Mouse (Mus musculus) heart, postnatal 0 days (tissue): ENCODE measurements around the gene Cct5. TPM values are rescaled to one million over a fixed set of nuclear protein-coding genes. Genes with fewer than 3 reads are reported as not detected.

Experiments
- ATAC-seq: fragments of 200-750 bp; cut with Nextera tagmentation; 2 replicates; pipeline ENCODE4 v1.8.0; 2017; ENCODE audit warnings: low read depth, moderate number of reproducible peaks, moderate library complexity; ENCODE audit not compliant: insufficient read depth
- DNase-seq: peaks from one replicate; pipeline ENCODE4 v3.0.0-alpha.2; 2016; ENCODE audit warnings: low spot score
- H3K27ac ChIP-seq: fragments of 300-500 bp; sonication (generic); 2 replicates; pipeline ENCODE4 v1.5.1; 2014; ENCODE audit warnings: low read depth, mild to moderate bottlenecking
- H3K27me3 ChIP-seq: fragments of 300-500 bp; sonication (generic); 2 replicates; pipeline ENCODE4 v1.6.1; 2014; ENCODE audit warnings: low read length, mixed read lengths; ENCODE audit not compliant: control insufficient read depth, insufficient read depth
- H3K36me3 ChIP-seq: fragments of 300-500 bp; sonication (generic); replicated peaks from 2 replicates; pipeline ENCODE4 v1.6.1; 2014; ENCODE audit warnings: low read length, mixed read lengths; ENCODE audit not compliant: control insufficient read depth, insufficient read depth
- H3K4me1 ChIP-seq: fragments of 300-500 bp; sonication (generic); 2 replicates; pipeline ENCODE4 v1.6.1; 2014; ENCODE audit warnings: antibody characterized with exemption; ENCODE audit not compliant: control insufficient read depth, insufficient read depth
- H3K4me2 ChIP-seq: fragments of 300-500 bp; sonication (generic); 2 replicates; pipeline ENCODE4 v1.6.1; 2014; ENCODE audit warnings: low read depth, mild to moderate bottlenecking, low read length, moderate library complexity
- H3K4me3 ChIP-seq: fragments of 300-500 bp; sonication (generic); 2 replicates; pipeline ENCODE4 v1.5.1; 2014; ENCODE audit warnings: low read depth, low read length
- H3K9ac ChIP-seq: fragments of 300-500 bp; sonication (generic); replicated peaks from 2 replicates; pipeline ENCODE4 v1.6.1; 2014; ENCODE audit warnings: low read depth, low read length, mixed read lengths
- H3K9me3 ChIP-seq: fragments of 300-500 bp; sonication (generic); replicated peaks from 2 replicates; pipeline ENCODE4 v1.6.1; 2016; ENCODE audit warnings: low read length; ENCODE audit not compliant: control insufficient read depth
- CTCF ChIP-seq: IDR thresholded peaks from 2 replicates; pipeline ENCODE4 v1.5.1; 2016; ENCODE audit warnings: antibody characterized with exemption, control low read depth, low read depth
- EP300 ChIP-seq: IDR thresholded peaks from 2 replicates; pipeline ENCODE4 v1.6.1; 2016; ENCODE audit warnings: antibody characterized with exemption, low read depth
- WGBS: fragments of 180-500 bp; shearing (Covaris S2); extraction: QIAGEN DNeasy Blood & Tissue Kit; methylation state at CpG from one replicate; pipeline ENCODE4 v1.1.7; 2014; 5-methylcytosine and 5-hydroxymethylcytosine counted together
- polyA plus RNA-seq: library from polyadenylated mRNA; unstranded; fragments of >200 nt; fragmentation: Nextera tagmentation; extraction: Ambion mirVana; gene quantifications from 2 replicates; pipeline ENCODE4 v1.2.1, GENCODE M21; 2015
- total RNA-seq: library from RNA; depleted of rRNA; stranded (reverse); fragments of >200 nt; gene quantifications from 2 replicates; pipeline ENCODE4 v1.2.3, GENCODE M21; 2014; ENCODE audit warnings: low replicate concordance

The Cct5 gene
- total and polyA plus RNA-seq, 2 experiments from 2014 or later, result 215 to 243 TPM

DNA sequence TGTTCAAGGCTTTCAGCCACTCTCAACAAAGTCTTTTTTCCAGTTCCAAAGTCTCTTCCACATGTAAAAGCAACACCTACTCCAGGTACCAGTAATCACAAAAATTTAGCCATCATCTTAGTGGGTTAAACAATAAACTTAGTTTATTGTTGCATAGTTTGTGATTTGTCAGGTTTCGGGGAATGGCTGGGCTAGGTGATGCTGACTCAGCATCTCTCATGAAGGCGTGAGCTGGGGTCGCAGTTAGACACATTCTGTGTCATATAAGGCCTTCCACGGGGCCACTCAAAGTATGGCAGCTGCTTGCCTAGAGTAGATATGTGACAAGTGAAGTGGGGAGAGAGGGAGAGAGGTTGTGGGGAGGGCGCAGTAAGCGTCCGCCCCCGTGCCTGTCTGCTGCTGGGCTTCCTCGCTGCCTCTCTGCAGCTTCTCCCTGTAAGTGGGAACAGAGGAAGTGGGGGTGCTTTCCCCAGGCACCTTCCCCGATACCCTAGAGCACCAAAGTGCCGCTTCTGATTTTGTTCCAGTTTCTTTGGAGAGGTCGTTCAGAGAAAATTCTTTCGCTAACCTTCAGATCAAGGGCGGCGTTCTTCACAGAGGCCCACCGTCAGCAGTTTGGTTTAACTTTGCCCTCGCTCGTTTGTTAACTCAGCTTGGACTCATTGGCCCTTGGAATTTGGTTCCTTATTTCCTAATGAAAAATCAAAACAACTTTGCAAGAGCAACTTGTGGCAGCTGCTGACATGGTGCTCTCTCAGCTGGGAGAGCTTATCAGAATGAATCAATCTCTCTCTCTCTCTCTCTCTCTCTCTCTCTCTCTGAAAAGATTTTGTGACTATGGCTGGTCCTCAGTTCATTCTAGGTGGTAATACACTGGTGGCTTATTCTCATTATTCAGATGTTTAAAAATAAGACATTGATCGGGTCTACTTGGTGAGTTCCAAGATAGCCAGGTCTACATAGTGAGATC, 37.7 kb downstream of the Cct5 start:
- WGBS, result 43% methylated on average over 19 of the region's 19 CpGs
- Histone ChIP-seq H3K36me3 (no peaks in the 10 kb centered on the region), H3K27me3 (no peaks in the 10 kb centered on the region), H3K4me1 (peaks cover 12% of the 10 kb centered on the region; the same call in 1 of the 2 replicates), H3K9me3 (no peaks in the 10 kb centered on the region), H3K27ac (no peak overlapping the region), H3K9ac (no peak overlapping the region), H3K4me2 (peak overlapping the region; percentile 31), H3K4me3 (no peak overlapping the region)
- ATAC-seq (no peak), DNase-seq (peak; percentile 20)
- TF ChIP-seq CTCF, result no peak

DNA sequence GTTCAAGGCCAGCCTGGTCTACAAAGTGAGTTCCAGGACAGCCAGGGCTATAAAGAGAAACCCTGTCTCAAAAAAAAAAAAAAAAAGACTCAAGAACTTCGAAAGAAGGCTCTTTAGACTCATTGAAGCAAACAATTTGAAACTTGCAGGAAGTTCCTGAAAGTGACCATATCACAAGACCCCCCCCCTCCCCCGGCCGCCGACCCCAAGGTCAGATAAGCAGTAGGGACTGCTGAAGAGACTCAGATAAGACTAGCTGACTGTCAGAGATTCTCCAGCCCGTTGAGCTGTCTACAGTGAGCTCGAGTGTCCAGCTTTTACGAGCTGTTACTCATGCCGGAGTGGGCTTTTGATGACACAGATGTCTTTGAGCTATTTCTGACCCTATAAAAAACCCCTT, 38.8 kb downstream of the Cct5 start:
- no peak overlapping the region for H3K27ac ChIP-seq
- TF ChIP-seq EP300 (no peak), CTCF (no peak)
- no peaks in the 10 kb centered on the region for H3K9me3 ChIP-seq
- no peak for DNase-seq
- 0 out of 2 replicates have a peak, but pooled peaks cover 5% of the 10 kb centered on the region for H3K4me1 ChIP-seq
- H3K27me3 ChIP-seq, result no peaks in the 10 kb centered on the region
- H3K4me2 ChIP-seq, result no peak overlapping the region
- no peak overlapping the region for H3K4me3 ChIP-seq
- no peak overlapping the region for H3K9ac ChIP-seq
- no peaks in the 10 kb centered on the region for H3K36me3 ChIP-seq
- no peak for ATAC-seq
- 32% methylated on average over 8 of the region's 8 CpGs for WGBS

DNA sequence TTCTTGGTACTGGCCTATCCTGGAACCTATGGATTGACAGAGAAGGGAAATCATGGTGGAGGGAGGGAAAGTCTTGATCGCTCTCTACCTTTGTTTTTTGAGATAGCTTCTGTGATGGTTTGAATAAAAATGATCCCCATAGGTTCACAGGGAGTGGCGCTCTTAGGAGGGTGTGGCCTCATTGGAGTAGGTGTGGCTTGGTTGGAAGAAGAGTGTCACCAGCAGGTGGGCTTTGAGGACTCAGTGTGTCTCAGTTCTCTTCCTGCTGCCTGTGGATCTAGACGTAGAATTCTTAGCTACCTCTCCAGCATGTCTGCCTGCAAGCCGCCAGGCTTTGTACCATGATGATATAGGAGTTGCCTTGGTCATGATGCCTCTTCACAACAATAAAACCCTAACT, 39.6 kb downstream of the Cct5 start:
- no peaks in the 10 kb centered on the region for H3K27me3 ChIP-seq
- no peak overlapping the region for H3K9ac ChIP-seq
- WGBS, result 95% methylated on average over 4 of the region's 4 CpGs
- H3K4me2 ChIP-seq, result no peak overlapping the region
- TF ChIP-seq CTCF, result no peak
- TF ChIP-seq EP300, result no peak
- no peaks in the 10 kb centered on the region for H3K36me3 ChIP-seq
- DNase-seq (no peak), ATAC-seq (no peak)
- 0 out of 2 replicates have a peak, but pooled peaks cover 5% of the 10 kb centered on the region for H3K4me1 ChIP-seq
- H3K4me3 ChIP-seq, result no peak overlapping the region
- no peak overlapping the region for H3K27ac ChIP-seq
- H3K9me3 ChIP-seq, result no peaks in the 10 kb centered on the region

DNA sequence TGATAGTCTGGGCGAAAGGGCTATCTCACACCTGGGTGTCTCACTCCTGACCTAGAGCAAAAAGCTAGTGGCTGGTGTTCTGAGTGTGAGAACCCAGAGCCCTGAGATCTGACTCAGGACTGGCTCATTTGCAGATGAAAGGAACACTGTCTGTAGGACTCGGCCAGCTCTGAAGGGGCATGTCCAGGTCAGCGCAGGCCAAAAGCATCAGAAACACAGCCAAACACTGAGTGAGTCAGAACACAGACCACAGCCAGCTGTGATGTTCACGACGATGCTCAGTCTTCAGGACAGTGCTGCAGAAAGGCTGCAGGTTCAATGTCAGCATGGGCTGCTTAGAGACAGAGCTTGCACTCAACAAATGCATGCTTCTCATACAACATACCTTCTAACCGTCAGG, 40.2 kb downstream of the Cct5 start:
- DNase-seq (no peak), ATAC-seq (no peak)
- Histone ChIP-seq H3K27me3 (no peaks in the 10 kb centered on the region), H3K4me1 (0 out of 2 replicates have a peak, but pooled peaks cover 5% of the 10 kb centered on the region), H3K9me3 (no peaks in the 10 kb centered on the region), H3K9ac (no peak overlapping the region), H3K36me3 (no peaks in the 10 kb centered on the region), H3K27ac (no peak overlapping the region), H3K4me2 (no peak overlapping the region), H3K4me3 (no peak overlapping the region)
- TF ChIP-seq CTCF (no peak), EP300 (no peak)
- 78% methylated on average over 6 of the region's 6 CpGs for WGBS

DNA sequence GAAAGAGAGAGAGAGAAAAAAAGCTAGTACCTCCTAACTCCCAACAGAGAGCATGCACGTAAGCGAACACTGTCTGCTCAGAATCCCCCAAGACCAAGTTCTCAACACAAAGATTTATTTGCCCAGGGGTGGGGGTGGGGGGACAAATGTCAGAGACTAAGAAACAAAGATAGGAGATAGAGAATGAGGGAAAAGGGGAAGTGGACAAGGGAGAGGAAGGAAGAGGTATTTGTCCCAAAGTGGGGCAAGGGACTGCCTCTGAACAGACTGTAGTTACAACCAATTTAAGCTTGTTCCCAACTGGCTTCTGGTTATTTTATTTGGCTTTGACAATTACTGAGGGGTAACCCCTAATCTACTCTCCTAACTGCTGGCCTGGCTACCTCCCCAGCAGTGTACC, 46.7 kb downstream of the Cct5 start:
- H3K27me3 ChIP-seq, result no peaks in the 10 kb centered on the region
- TF ChIP-seq CTCF, result no peak
- no peak for TF ChIP-seq EP300
- DNase-seq (no peak), ATAC-seq (no peak)
- no peak overlapping the region for H3K27ac ChIP-seq
- no peaks in the 10 kb centered on the region for H3K9me3 ChIP-seq
- 79% methylated on average over 2 of the region's 2 CpGs for WGBS
- H3K4me2 ChIP-seq, result no peak overlapping the region
- H3K4me1 ChIP-seq, result no peaks in the 10 kb centered on the region
- H3K9ac ChIP-seq, result no peak overlapping the region
- H3K4me3 ChIP-seq, result no peak overlapping the region
- H3K36me3 ChIP-seq, result no peaks in the 10 kb centered on the region
